Mouse (Mus musculus) limb, embryonic 14.5 days (tissue): ENCODE measurements around the gene Slc25a29. TPM values are rescaled to one million over a fixed set of nuclear protein-coding genes. Genes with fewer than 3 reads are reported as not detected.

Experiments
- ATAC-seq: fragments of 200-750 bp; cut with Nextera tagmentation; 2 replicates; pipeline ENCODE4 v1.8.0; 2017; ENCODE audit warnings: low read depth, moderate number of reproducible peaks, moderate TSS enrichment; ENCODE audit not compliant: low FRiP score
- DNase-seq: peaks from one replicate; pipeline ENCODE4 v3.0.0-alpha.2; 2015; ENCODE audit warnings: low spot score
- H3K27ac ChIP-seq: fragments of 300-500 bp; sonication (generic); replicated peaks from 2 replicates; pipeline ENCODE4 v1.5.1; 2014; ENCODE audit warnings: low read depth, mild to moderate bottlenecking, low read length, moderate library complexity, mixed read lengths
- H3K27me3 ChIP-seq: fragments of 300-500 bp; sonication (generic); 2 replicates; pipeline ENCODE4 v1.6.1; 2014; ENCODE audit warnings: low read length, mixed read lengths; ENCODE audit not compliant: control insufficient read depth, insufficient read depth
- H3K36me3 ChIP-seq: fragments of 300-500 bp; sonication (generic); 2 replicates; pipeline ENCODE4 v1.6.1; 2014; ENCODE audit warnings: mild to moderate bottlenecking, low read length, moderate library complexity, mixed read lengths; ENCODE audit not compliant: control insufficient read depth, insufficient read depth
- H3K4me1 ChIP-seq: fragments of 300-500 bp; sonication (generic); 2 replicates; pipeline ENCODE4 v1.6.1; 2014; ENCODE audit warnings: antibody characterized with exemption, low read length, mixed read lengths; ENCODE audit not compliant: control insufficient read depth, insufficient read depth
- H3K4me2 ChIP-seq: fragments of 300-500 bp; sonication (generic); replicated peaks from 2 replicates; pipeline ENCODE4 v1.6.1; 2014; ENCODE audit warnings: low read depth, mild to moderate bottlenecking, low read length, moderate library complexity; ENCODE audit not compliant: severe bottlenecking
- H3K4me3 ChIP-seq: fragments of 300-500 bp; sonication (generic); replicated peaks from 2 replicates; pipeline ENCODE4 v1.5.1; 2014; ENCODE audit warnings: low read length
- H3K9ac ChIP-seq: fragments of 300-500 bp; sonication (generic); 2 replicates; pipeline ENCODE4 v1.6.1; 2014; ENCODE audit warnings: mild to moderate bottlenecking, low read depth, low read length, moderate library complexity; ENCODE audit not compliant: severe bottlenecking
- H3K9me3 ChIP-seq: fragments of 300-500 bp; sonication (generic); 2 replicates; pipeline ENCODE4 v1.6.1; 2016; ENCODE audit warnings: low read length; ENCODE audit not compliant: control insufficient read depth
- POLR2A ChIP-seq: fragments of 200-500 bp; IDR thresholded peaks from 2 replicates; pipeline ENCODE4 v1.8.0; 2012; ENCODE audit warnings: inconsistent platforms, mild to moderate bottlenecking, moderate library complexity, borderline replicate concordance; ENCODE audit not compliant: insufficient read depth, insufficient read length; ENCODE audit errors: extremely low read depth
- WGBS: fragments of 180-500 bp; shearing (Covaris S2); extraction: QIAGEN DNeasy Blood & Tissue Kit; methylation state at CpG from one replicate; pipeline ENCODE4 v1.1.7; 2014; 5-methylcytosine and 5-hydroxymethylcytosine counted together
- polyA plus RNA-seq, 2 experiments: library from polyadenylated mRNA; depleted of rRNA in 1 of 2; stranded (reverse) in 1 of 2; unstranded in 1 of 2; fragments of >200 nt; fragmentation: Nextera tagmentation in 1 of 2; extraction: Ambion mirVana in 1 of 2; gene quantifications; 2 replicates each; pipeline versions ENCODE4 v1.2.1 to v1.2.3; 2012 to 2014

Gene Slc25a29
- polyA plus RNA-seq (2012; rRNA removed) (9.8 and 14.5 TPM in 2 replicates), polyA plus RNA-seq (2014; fragmentation: Nextera tagmentation; extraction: Ambion mirVana) (10.9 and 12.6 TPM in 2 replicates)

GRCm38 (mm10) chr12:108835840-108836409 lies at the start of gene Slc25a29, which contains the start of gene Slc25a47:
TSS of gene Slc25a29 (minus strand) at chr12:108835883.
TSS of gene Slc25a47 (plus strand) at chr12:108836046.
- peak within 1 kb of the TSS; percentile 91 for H3K9ac ChIP-seq
- H3K4me3 ChIP-seq, result peak within 1 kb of the TSS; percentile 71
- ATAC-seq (peak; percentile 99), DNase-seq (peak; percentile 96)
- H3K9me3 ChIP-seq, result no peaks in the 10 kb centered on the region
- peak; percentile 79; the same call in 1 of the 2 replicates for TF ChIP-seq POLR2A
- no peaks in the 10 kb centered on the region for H3K36me3 ChIP-seq
- peaks cover 27% of the 10 kb centered on the region for H3K4me1 ChIP-seq
- H3K4me2 ChIP-seq, result peak within 1 kb of the TSS; percentile 95
- no peaks in the 10 kb centered on the region for H3K27me3 ChIP-seq
- peak within 1 kb of the TSS; percentile 67 for H3K27ac ChIP-seq
- 1% methylated on average over 35 of the region's 53 CpGs for WGBS

DNA sequence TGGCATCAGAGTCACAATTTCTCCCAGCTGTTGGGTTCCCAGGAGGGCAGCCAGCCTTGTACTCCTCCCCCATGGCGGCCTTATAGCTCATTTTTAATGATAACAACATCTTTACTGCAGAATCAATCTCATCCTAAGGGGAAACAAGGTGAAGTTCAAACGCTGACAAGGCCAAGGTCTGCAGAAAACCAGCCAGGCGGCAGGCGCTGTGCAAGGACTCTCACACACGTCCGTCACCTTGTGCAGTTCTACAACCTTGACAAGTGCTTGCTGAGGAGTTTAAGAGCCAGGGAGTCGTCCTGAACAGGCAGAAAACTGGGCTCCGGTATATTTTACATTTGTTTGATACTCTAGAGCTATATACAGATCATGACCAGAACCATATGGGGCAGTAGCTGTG lies 47.1 kb upstream of the Slc25a29 start:
- no peak for DNase-seq
- no peak overlapping the region for H3K4me2 ChIP-seq
- no peak for TF ChIP-seq POLR2A
- WGBS, result 88% methylated on average over 8 of the region's 8 CpGs
- ATAC-seq, result no peak
- H3K4me1 ChIP-seq, result no peaks in the 10 kb centered on the region
- no peaks in the 10 kb centered on the region for H3K27me3 ChIP-seq
- peaks cover 66% of the 10 kb centered on the region for H3K36me3 ChIP-seq
- no peak overlapping the region for H3K27ac ChIP-seq
- H3K9ac ChIP-seq, result no peak overlapping the region
- H3K9me3 ChIP-seq, result no peaks in the 10 kb centered on the region
- H3K4me3 ChIP-seq, result no peak overlapping the region

GRCm38 (mm10) chr12:108881192-108881591 lies 45.5 kb upstream of the Slc25a29 start:
- H3K4me1 ChIP-seq, result no peaks in the 10 kb centered on the region
- peaks cover 59% of the 10 kb centered on the region for H3K36me3 ChIP-seq
- no peak overlapping the region for H3K9ac ChIP-seq
- H3K27me3 ChIP-seq, result no peaks in the 10 kb centered on the region
- no peak overlapping the region for H3K4me2 ChIP-seq
- no peak overlapping the region for H3K27ac ChIP-seq
- no peaks in the 10 kb centered on the region for H3K9me3 ChIP-seq
- ATAC-seq (no peak), DNase-seq (no peak)
- no peak overlapping the region for H3K4me3 ChIP-seq
- 90% methylated on average over 3 of the region's 3 CpGs for WGBS
- TF ChIP-seq POLR2A, result no peak

DNA sequence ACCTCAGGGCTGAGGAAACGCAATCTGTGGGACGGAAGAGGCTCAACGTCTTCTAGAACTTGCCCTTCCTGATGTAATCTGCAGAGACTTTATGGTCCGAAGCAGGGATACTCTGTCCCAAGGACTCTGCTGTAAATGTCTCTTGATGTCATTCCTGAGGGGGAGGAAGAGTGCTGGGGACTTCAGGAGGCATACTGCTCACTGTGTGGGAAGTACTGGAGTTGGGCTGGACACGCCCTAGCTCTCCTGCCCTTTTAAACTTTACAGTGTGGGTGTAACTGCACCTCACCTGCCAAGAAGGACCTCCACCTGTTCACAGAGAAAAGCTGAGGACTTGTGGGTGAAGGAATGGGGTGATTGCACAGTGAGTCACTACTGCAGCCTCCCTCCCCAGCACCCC lies 44.9 kb upstream of the Slc25a29 start:
- Histone ChIP-seq H3K4me3 (no peak overlapping the region), H3K4me2 (no peak overlapping the region), H3K27me3 (no peaks in the 10 kb centered on the region), H3K27ac (no peak overlapping the region), H3K4me1 (no peaks in the 10 kb centered on the region), H3K9ac (no peak overlapping the region), H3K36me3 (peaks cover 60% of the 10 kb centered on the region), H3K9me3 (no peaks in the 10 kb centered on the region)
- DNase-seq (no peak), ATAC-seq (no peak)
- WGBS, result 88% methylated on average over 5 of the region's 5 CpGs
- TF ChIP-seq POLR2A, result no peak

DNA sequence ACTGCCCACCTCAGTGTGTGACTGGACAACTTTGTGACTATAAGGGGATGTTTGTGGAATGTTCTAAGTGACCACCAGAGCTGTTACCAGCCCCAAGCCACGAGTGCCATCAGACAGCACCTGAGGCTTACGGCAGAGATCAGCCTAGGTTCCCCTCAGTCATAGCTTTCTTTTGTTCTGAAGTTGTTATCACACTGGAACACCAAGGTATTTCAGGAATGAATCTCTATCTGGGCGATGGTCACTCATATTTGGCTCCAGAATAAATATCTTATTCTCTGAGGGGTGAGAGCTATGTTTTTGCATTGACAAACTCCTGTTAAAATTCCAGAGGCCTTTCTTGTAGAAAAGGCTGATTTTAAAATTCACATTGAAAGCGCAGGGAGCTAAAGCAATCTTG lies 43.5 kb upstream of the Slc25a29 start:
- peaks cover 66% of the 10 kb centered on the region for H3K36me3 ChIP-seq

More for the DNA sequence above, 43.5 kb upstream of the Slc25a29 start:
- ATAC-seq (no peak), DNase-seq (no peak)
- Histone ChIP-seq H3K4me1 (no peaks in the 10 kb centered on the region), H3K4me3 (no peak overlapping the region), H3K27me3 (no peaks in the 10 kb centered on the region), H3K27ac (no peak overlapping the region), H3K9me3 (no peaks in the 10 kb centered on the region), H3K9ac (no peak overlapping the region), H3K4me2 (no peak overlapping the region)
- WGBS, result 92% methylated on average over 4 of the region's 4 CpGs
- TF ChIP-seq POLR2A, result no peak
